Mouse (Mus musculus): Measurements from ENCODE around the gene Abhd2. TPM values are rescaled to one million over a fixed set of nuclear protein-coding genes. Genes with fewer than 3 reads are reported as not detected.
A peak's percentile ranks its signal among the peaks of the same experiment; 100 is the strongest.

Gene Abhd2
- polyA plus RNA-seq, 1 experiment from 2014 or later, result 21.5 TPM

GRCm38 (mm10) chr7:79238741-79239140 is 34.3 kb upstream of the Abhd2 start:
- no peak overlapping the region for H3K9ac ChIP-seq
- no peaks in the 10 kb centered on the region for H3K36me3 ChIP-seq (ENCODE audit: insufficient read depth)
- ATAC-seq (ENCODE audit: insufficient read depth), result no peak
- DNase-seq, result peak; percentile 66
- H3K27ac ChIP-seq (ENCODE audit: low read depth), result no peak overlapping the region
- peak; percentile 67 for TF ChIP-seq CTCF (IDR thresholded peaks at IDR 0.05; ENCODE audit: low read depth)
- no peak overlapping the region for H3K4me2 ChIP-seq
- H3K9me3 ChIP-seq (ENCODE audit: low read depth, low read length), result no peaks in the 10 kb centered on the region
- no peaks in the 10 kb centered on the region for H3K27me3 ChIP-seq (ENCODE audit: insufficient read depth, low read length)
- no peaks in the 10 kb centered on the region for H3K4me1 ChIP-seq (ENCODE audit: insufficient read depth)
- no peak overlapping the region for H3K4me3 ChIP-seq (ENCODE audit: low read depth, low read length)
- WGBS, result 72% methylated on average over 5 of the region's 5 CpGs

GRCm38 (mm10) chr7:79241931-79242625 is 30.9 kb upstream of the Abhd2 start:
- Histone ChIP-seq H3K27me3 (ENCODE audit: insufficient read depth, low read length) (no peaks in the 10 kb centered on the region), H3K9ac (no peak overlapping the region), H3K36me3 (ENCODE audit: insufficient read depth) (no peaks in the 10 kb centered on the region), H3K9me3 (ENCODE audit: low read depth, low read length) (no peaks in the 10 kb centered on the region), H3K4me2 (no peak overlapping the region), H3K27ac (ENCODE audit: low read depth) (no peak overlapping the region), H3K4me1 (ENCODE audit: insufficient read depth) (no peaks in the 10 kb centered on the region), H3K4me3 (ENCODE audit: low read depth, low read length) (no peak overlapping the region)
- no peak for TF ChIP-seq CTCF (IDR thresholded peaks at IDR 0.05; ENCODE audit: low read depth)
- ATAC-seq (ENCODE audit: insufficient read depth), result no peak
- 63% methylated on average over 10 of the region's 10 CpGs for WGBS
- DNase-seq, result no peak

GRCm38 (mm10) chr7:79243236-79243635 is 29.8 kb upstream of the Abhd2 start:
- Histone ChIP-seq H3K27ac (ENCODE audit: low read depth) (no peak overlapping the region), H3K4me2 (no peak overlapping the region), H3K27me3 (ENCODE audit: insufficient read depth, low read length) (no peaks in the 10 kb centered on the region), H3K9me3 (ENCODE audit: low read depth, low read length) (no peaks in the 10 kb centered on the region), H3K36me3 (ENCODE audit: insufficient read depth) (no peaks in the 10 kb centered on the region), H3K9ac (no peak overlapping the region), H3K4me3 (ENCODE audit: low read depth, low read length) (no peak overlapping the region), H3K4me1 (ENCODE audit: insufficient read depth) (0 out of 2 replicates have a peak, but pooled peaks cover 4% of the 10 kb centered on the region)
- WGBS, result 59% methylated on average over 4 of the region's 4 CpGs
- ATAC-seq (ENCODE audit: insufficient read depth) (no peak), DNase-seq (no peak)
- TF ChIP-seq CTCF (IDR thresholded peaks at IDR 0.05; ENCODE audit: low read depth), result no peak

- peak; percentile 92 for TF ChIP-seq CTCF (IDR thresholded peaks at IDR 0.05; ENCODE audit: low read depth)
- H3K36me3 ChIP-seq (ENCODE audit: insufficient read depth), result no peaks in the 10 kb centered on the region
- DNase-seq (peak; percentile 89), ATAC-seq (ENCODE audit: insufficient read depth) (peak; percentile 67)
- H3K4me3 ChIP-seq (ENCODE audit: low read depth, low read length), result 0 out of 2 replicates have a peak overlapping the region, but pooled peaks have one; percentile 8
- peak overlapping the region; percentile 49 for H3K4me2 ChIP-seq
- 0 out of 2 replicates have a peak, but pooled peaks cover 4% of the 10 kb centered on the region for H3K4me1 ChIP-seq (ENCODE audit: insufficient read depth)
- 13% methylated on average over 18 of the region's 18 CpGs for WGBS
- H3K9ac ChIP-seq, result no peak overlapping the region
- H3K27me3 ChIP-seq (ENCODE audit: insufficient read depth, low read length), result no peaks in the 10 kb centered on the region
- no peak overlapping the region for H3K27ac ChIP-seq (ENCODE audit: low read depth)
- no peaks in the 10 kb centered on the region for H3K9me3 ChIP-seq (ENCODE audit: low read depth, low read length)
Observed at GRCm38 (mm10) chr7:79246039-79246670, 26.8 kb upstream of the Abhd2 start.

GRCm38 (mm10) chr7:79247408-79247807 is 25.6 kb upstream of the Abhd2 start:
- ATAC-seq (ENCODE audit: insufficient read depth), result no peak

GRCm38 (mm10) chr7:79247881-79248389 is 25.1 kb upstream of the Abhd2 start:
- H3K9ac ChIP-seq, result no peak overlapping the region
- no peaks in the 10 kb centered on the region for H3K27me3 ChIP-seq (ENCODE audit: insufficient read depth, low read length)
- no peaks in the 10 kb centered on the region for H3K36me3 ChIP-seq (ENCODE audit: insufficient read depth)
- no peak overlapping the region for H3K4me2 ChIP-seq
- no peaks in the 10 kb centered on the region for H3K9me3 ChIP-seq (ENCODE audit: low read depth, low read length)
- DNase-seq (peak; percentile 20), ATAC-seq (ENCODE audit: insufficient read depth) (no peak)
- no peak overlapping the region for H3K4me3 ChIP-seq (ENCODE audit: low read depth, low read length)
- no peak overlapping the region for H3K27ac ChIP-seq (ENCODE audit: low read depth)
- H3K4me1 ChIP-seq (ENCODE audit: insufficient read depth), result 0 out of 2 replicates have a peak, but pooled peaks cover 4% of the 10 kb centered on the region
- WGBS, result 32% methylated on average over 7 of the region's 7 CpGs
- no peak for TF ChIP-seq CTCF (IDR thresholded peaks at IDR 0.05; ENCODE audit: low read depth)

More at GRCm38 (mm10) chr7:79247408-79247807, 25.6 kb upstream of the Abhd2 start:
- Histone ChIP-seq H3K4me3 (ENCODE audit: low read depth, low read length) (no peak overlapping the region), H3K27ac (ENCODE audit: low read depth) (no peak overlapping the region), H3K36me3 (ENCODE audit: insufficient read depth) (no peaks in the 10 kb centered on the region), H3K27me3 (ENCODE audit: insufficient read depth, low read length) (no peaks in the 10 kb centered on the region), H3K9ac (no peak overlapping the region), H3K4me1 (ENCODE audit: insufficient read depth) (0 out of 2 replicates have a peak, but pooled peaks cover 4% of the 10 kb centered on the region), H3K9me3 (ENCODE audit: low read depth, low read length) (no peaks in the 10 kb centered on the region), H3K4me2 (no peak overlapping the region)
- no peak for TF ChIP-seq CTCF (IDR thresholded peaks at IDR 0.05; ENCODE audit: low read depth)
- WGBS, result 67% methylated on average over 1 of the region's 1 CpGs
- DNase-seq, result no peak

GRCm38 (mm10) chr7:79249581-79249980 is 23.4 kb upstream of the Abhd2 start:
- H3K36me3 ChIP-seq (ENCODE audit: insufficient read depth), result no peaks in the 10 kb centered on the region
- no peak overlapping the region for H3K4me3 ChIP-seq (ENCODE audit: low read depth, low read length)
- no peaks in the 10 kb centered on the region for H3K9me3 ChIP-seq (ENCODE audit: low read depth, low read length)
- no peaks in the 10 kb centered on the region for H3K27me3 ChIP-seq (ENCODE audit: insufficient read depth, low read length)
- H3K27ac ChIP-seq (ENCODE audit: low read depth), result no peak overlapping the region
- DNase-seq (no peak), ATAC-seq (ENCODE audit: insufficient read depth) (no peak)
- H3K4me2 ChIP-seq, result no peak overlapping the region
- 77% methylated on average over 2 of the region's 2 CpGs for WGBS
- 0 out of 2 replicates have a peak, but pooled peaks cover 4% of the 10 kb centered on the region for H3K4me1 ChIP-seq (ENCODE audit: insufficient read depth)
- TF ChIP-seq CTCF (IDR thresholded peaks at IDR 0.05; ENCODE audit: low read depth), result no peak
- no peak overlapping the region for H3K9ac ChIP-seq
